Mouse (Mus musculus) ZHBTc4 (cell line): ENCODE measurements at regions not wholly inside any gene's neighbourhood (a gene's known extent, or its start where the extent isn't known, plus 50 kb on each side); places are given as distances from the start of the nearest gene placed in this dataset.

Experiments used
- DNase-seq: peaks from one replicate; pipeline ENCODE4 v3.0.0-alpha.2; 2011; ENCODE audit warnings: low read depth, low spot score

DNA sequence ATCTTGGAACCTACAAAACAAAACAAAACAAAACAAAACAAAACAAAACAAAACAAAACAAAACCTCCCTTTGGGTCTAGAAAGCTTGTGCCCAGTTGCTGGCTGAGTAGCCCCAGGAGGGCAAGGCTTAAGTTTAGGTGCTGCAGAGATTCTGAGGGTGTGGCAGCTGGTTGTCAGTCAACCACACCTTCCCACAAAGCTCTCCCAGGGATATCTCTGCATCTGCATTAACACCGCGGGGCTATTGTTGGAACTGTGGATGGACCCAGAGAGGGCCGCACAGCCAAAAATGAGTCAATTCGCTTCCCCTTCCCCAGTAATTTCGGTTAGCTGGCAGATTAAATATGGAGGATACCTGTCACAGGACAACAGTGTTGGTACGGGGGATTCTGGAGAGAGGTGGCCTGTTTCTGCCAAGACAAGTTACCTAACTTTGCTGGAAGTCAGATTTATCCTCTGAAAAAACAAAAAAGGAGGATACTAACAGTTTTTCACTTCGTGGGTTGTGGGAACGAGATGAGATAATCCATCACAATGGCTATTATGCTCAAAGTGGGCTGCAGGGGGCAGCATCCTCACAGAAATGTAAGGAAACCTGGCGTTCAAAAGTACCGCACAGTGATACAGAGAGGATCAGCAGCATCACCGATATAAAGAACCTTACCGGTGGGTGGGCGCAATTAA is 96.7 kb downstream of the 1500009L16Rik start:
- DNase-seq: peak; percentile 82

DNA sequence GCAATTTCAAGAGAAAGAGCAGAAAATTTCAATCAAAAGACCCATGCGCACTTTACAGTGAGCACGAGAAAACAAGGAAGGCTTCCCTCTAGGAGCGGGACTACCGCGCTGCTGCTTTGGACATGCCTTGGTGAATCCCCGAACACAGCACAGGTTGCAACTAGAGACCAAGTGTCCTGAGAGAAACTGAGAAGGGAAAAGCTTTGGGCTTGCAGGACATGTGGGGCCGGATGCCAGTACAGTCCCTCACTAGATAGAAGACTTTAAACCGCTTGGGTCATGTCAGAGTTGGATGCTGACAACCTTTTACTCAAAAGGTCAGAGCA is 97.2 kb downstream of the 1500009L16Rik start:
- DNase-seq: no peak

DNA sequence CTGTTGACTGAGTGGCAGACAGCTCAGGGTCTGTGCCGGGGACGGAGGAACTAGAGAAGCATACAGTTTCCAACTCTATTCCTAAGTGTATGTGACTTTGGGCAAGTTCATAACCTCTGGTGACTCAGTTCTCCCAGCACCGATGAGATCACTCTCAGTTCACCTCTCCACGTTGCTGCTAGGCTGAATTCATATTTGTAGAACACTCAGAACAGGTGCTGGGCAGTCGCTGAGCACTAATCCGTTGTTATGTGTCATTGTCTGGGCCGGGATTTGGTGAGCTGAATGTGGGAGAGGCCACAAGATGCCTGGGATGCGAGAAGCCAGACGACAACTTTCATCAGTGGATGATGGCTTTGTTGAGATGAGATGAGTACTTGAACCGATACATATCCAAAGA is 98.4 kb downstream of the 1500009L16Rik start:
- no peak for DNase-seq

DNA sequence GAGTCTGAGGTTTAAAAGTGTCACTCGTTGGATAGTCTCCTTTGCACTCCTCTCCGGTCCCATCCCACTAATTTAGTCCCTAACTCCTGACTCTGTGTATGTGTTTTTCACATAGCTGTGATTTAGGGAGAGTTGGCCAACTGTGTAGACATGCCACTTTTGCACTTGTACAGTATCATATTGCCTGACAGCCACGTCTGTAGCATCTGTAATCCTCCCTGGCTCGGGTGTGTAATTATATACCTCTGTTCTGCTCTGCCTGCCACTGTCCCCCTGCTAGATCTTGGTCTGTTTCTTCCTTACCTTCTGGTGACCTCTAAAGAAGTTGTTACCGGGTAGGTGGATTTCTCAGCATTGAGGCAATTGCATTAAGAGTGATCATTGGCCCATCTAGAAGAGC is 103.4 kb downstream of the 1500009L16Rik start:
- DNase-seq: no peak

DNA sequence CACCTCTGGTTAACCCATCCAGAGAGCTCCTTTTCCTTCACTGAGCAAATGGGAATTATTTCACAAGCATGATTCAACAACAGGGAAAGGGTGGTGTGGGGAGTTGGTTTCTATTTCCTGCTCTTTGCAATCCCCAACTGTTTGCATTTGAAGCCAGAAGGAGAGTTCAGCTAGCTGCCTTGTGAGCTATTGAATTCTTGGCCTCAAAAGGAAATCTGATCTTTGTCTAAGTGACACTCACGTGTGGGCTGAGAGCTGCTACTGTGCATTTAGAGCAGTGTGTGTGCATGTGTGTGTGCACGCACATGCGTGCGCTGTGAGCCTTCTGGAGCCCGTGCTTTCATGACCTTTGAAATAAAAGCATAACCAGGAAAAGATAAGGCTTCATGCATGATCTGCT is 113.7 kb downstream of the 1500009L16Rik start:
- no peak for DNase-seq

DNA sequence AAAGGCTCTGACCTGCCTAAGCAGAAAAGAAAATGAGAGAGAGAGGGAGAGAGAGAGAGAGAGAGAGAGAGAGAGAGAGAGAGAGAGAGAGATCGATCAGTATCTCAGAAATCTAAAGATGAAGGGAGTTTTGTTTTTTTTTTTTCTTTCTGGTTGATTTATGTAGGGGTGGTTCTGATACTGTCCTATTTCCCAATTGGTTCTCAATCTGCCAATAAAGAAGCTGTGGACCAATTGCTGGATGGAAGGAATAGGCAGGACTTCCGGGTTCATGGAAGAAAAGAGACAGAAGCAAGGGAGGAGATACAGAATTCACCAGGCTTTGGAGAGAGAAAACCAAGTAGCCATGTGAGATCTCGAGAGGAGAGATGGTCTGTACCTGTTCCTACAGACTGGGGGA is 117.6 kb downstream of the 1500009L16Rik start:
- DNase-seq: no peak

DNA sequence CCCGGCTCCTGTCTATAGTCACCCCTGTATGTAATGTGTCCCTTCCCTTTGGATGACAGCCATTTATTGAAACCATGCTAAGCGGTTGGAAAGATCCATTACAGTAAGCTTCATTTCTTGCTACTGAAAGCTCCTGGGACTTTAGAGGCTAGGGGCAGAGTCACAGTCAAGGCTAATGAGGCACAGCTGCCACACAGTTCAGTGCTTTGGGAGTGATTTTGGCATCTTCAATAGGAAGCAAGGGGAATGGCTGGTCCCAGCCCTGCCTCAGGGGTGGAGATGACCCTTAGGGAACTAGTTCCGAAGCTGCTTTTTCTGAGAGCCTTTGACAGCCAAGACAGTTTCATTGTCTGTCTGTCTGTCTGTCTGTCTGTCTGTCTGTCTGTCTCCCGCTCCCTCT is 128.2 kb downstream of the 1500009L16Rik start:
- no peak for DNase-seq

DNA sequence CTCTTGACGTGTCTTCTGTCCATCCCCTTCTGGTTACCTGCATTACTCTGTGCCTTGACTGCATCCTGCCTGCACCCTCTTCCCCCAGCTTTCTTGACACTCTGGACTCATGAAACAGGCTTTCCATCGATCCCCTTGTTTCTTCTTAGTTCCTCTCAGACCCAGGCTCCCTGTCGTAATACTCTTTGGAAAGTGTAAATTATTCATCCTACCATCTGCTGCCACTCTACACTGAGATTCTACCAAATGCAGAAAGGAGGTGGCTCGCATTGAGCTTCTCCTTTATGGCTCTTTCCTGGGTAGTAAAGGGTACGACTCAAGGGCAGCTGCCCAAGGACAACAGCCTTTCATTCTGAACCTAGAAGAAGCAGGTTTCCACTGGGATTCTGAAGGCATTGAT is 129.5 kb downstream of the 1500009L16Rik start:
- DNase-seq: no peak

DNA sequence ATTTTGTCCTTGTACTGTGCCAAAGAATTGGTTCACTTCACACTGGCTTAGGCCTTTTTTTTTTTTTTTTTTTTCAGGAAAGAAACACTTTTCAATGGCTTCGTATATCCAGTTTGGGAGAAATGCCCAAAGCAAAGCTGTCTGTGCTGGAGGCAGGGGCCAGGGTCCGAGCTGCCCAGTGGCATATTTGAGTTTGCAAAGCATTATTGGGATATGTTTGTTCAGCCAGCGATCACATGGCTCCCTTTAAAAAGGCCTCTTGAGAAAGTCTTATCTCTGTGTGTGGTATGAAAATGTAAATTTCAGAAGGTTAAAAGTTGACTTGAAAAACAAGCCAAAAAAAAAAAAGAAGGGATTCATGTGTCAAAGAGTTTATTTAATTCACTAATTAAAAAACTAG is 130.1 kb downstream of the 1500009L16Rik start:
- no peak for DNase-seq

DNA sequence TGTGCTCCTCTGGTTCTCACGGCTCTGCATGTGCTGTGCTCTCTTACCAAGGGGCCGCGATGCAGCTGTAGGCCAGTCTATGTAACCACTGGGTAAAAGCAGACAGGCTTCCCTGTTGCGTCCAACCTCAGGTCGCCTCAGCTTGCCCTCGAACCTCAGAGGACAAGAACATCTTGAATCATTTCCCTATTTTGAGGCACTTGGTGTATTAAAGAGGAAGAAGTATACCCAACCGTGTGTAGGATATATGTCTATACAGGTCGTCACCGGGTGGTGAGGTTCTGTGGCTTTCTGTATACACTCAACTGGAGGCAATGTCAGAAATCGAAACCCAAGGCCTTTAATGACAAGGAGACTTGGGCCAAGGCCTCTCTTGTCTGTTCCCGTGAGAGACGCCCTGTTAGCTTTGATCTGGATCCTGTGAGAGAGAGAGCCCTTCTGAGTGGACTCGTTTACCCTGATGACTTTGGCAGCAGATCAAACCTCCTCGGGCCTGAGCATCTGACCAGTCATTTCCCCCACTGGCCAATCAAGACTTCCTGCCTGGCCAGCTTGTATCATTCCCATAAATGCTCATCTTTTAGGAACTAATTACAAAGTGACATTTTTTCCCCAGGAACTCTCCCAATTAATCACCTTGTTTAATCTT is 135.3 kb downstream of the 1500009L16Rik start:
- DNase-seq: no peak

DNA sequence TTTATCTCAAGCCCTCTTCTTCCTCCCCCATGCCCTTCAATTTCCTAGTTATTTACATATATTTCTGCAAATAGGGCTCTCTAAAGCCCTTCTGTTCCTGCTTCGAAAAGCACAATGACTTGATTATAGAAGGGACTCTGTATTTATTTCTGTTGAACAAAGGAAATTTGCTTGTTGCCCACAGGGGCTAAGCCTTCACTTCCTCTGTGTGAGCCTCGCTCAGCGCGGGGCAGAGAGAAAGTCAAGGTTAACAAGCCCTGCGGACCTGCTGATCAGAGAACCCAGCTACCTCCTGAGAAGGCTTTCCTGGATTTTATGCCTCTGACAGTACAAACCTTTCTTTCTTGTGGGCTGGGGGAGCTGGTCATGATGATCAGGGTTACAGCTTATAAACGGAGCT is 136.0 kb downstream of the 1500009L16Rik start:
- DNase-seq: no peak

DNA sequence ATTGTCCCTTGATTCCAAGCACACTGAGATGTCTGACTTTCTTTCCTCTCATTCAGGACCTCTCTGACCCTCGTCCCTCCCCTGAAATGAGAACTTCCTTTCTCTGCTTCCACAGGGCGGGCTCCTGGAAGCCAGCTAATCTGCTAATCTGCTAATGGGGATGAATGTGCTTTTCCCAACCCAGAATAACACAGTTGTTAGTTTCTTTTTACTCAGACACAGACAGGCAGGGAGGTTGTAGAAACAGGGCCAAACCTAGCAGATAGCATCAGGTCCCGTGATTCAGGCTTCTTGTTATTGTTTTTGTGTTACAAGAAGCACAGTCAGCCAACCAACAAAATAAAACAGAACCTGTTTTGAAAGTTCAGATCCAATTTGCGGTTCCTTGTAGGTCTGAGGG is 137.0 kb downstream of the 1500009L16Rik start:
- DNase-seq: no peak

DNA sequence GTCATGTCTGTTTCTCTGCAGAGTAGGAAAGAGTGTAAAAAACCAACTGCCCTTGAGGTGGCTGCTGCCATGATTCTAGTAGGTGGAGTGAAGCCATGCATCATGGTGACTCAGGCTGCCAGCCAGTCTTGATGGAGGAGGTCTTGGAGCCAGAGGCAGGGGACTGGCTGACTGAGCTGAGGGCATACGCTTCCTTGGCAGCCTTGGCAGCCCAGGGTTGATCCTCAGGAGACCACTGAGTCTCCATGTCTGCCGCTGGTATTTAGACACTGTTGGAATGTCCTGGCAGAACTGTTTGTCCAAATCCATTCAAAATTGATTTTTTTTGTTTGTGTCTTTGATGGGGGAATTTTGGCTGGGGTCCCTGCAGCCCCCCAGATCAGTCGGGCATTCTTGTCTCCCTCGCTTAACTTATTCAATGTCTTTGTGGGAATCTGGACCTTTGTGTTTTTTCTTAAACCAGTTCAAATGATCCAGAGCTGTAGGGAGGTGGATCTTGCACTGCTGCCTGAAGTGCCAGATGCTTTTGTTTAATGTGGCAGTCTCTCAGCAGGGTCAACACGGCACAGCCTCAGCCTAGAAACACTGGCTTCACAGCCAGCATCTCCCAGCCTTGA is 139.0 kb downstream of the 1500009L16Rik start:
- no peak for DNase-seq

DNA sequence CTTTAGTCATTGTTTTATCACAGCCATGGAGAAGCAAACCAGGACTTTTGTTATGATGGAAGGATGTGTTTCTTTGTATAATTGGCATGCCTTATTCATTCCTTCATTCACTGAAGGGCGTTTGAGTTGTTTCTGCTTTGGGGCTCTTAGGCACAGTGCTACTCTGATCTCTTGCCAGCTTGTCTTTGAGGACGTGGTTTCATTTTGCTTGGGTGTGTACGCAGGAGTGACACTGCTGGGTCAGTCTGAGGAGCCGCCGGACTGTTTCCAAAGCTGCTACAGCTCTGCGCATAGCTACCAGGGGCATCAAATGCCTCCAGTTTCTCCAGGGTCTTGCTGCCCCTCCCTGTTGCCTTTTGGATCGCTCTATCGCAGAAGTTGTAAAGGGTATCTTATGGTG is 141.9 kb downstream of the 1500009L16Rik start:
- no peak for DNase-seq

DNA sequence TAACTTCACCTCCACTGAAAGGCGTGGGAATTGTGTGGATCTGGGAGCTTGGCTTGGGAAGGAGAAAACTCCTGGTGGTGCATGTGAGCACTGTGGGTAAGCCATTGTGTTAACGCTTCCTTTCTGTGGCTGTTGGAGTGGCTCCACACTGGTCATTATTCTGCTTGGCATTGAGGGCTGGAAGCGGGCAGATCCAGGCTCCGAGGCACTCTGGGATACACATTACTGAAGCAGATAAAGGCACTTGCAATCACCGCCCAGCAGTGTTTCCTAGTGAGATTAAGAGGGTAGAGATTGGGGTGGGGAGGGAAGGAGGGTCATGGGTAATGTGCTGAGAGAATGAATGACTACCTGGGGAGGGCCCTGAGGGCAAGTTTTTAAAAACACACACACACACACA is 143.3 kb downstream of the 1500009L16Rik start:
- DNase-seq: no peak

DNA sequence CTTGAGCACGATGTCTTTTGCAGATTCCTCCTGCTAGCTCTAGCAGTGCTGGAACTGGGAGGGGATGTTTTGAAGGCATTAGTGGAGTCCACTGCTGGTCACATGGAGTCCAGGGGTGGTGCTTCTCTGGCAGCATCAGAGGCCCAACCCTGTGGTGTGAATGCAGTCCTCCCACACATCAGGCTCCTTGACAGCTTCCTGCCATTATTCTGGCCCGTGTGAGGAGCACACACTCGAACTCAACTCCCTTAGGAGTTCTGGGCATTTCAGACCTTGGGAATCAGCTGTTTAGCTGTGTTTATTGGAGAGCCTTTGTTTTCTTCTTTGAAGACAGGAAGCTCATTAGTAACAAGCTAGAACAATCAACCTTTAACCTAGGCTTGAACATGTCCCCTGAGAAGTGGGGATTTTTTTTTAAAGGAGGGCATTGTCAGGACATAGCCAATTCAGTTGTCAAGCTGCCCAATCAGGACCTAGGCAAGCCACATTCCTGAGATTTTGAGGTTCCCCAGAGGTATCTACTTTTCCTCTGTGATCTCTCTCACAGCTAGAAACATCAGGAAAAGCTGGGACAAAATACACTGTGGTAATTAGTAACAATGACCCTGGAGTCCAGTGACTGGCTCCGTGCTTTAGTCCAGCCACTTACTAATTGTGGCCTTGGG is 149.2 kb downstream of the 1500009L16Rik start:
- DNase-seq: no peak

DNA sequence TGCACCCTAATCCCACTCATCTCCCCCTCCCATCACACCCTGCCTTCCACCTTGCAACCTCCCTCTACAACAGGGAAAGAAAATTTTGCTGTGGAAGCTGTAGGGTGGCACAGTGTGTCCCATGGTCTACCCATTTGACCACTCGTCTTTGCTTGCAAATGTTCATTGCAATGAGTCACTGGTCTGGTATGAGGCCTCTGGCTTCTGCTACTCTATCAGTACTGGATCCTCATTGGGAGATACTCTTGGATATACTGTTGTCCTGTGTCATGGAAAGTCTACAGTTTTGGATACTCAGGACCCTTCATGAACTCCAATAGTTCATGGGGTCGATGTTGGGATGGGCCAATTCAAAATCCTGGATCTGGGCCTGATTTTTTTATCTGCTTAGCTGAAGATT is 156.1 kb downstream of the 1500009L16Rik start:
- DNase-seq: no peak

DNA sequence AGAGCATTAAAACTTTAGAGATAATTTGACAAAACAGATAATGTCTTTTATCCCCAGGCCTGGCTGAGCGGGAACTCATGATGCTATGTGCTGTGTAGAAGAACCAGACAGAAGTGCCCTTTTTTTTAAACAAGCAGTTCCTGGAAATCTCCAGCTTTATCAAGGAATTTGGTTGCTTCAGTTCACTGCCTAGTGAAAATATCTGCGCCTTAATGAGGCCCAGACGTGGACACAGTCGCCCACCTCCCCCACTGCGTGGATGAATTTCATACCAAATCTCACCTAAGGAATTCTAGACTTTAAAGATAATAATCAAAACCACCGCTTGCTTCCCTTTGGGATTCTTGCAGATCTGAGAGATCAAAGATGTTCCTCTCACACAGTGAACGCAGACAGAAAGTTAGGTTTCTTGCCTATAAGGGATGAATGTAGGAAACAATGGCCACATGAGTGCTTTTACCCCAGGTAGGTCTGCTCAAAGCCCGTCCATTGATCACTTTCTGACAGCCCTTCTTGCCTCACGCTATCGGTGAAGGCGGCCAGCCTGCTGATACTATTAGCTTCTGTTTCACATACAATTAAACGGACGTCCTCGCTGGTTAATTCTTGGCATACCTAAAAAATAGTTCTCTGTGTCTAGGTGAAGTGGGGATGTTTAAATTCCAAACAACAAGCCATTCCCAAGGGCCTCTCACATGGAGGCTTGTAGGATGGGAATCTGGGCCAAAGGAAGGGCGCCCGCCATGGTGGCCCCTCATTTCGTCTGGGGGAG is 159.6 kb downstream of the 1500009L16Rik start:
- DNase-seq: no peak

DNA sequence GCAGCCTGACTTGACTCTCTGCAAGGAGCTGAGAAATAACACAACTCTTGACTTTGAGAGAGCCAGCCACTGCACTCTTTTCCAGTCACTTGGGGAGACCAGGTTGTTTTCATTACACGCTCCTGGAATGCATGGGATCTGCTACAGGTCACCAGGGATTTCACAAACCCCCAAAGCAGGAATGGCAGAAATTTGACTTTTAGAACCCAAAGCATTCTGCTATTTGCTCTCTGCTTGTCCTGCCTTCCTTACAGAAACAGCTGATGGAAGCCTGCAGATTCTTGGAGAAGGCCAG is 160.2 kb downstream of the 1500009L16Rik start:
- no peak for DNase-seq

DNA sequence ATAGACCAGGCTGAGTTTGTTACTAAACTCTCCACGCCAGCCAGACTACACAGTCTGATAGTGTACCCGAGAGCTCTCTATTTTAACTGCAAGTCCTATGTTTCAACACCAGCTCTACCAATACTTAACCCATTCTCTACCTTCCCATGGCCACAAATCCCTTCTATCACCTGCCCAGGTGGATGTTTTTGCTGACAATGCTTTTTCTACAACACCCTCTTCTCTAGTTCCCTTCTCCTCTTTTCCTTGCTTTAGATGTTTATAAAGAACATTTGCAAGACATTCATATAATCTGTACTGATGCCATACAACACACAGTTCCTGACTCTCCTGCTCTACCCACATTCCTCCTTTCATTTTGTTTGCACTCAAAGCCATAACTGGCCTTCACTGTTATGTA is 161.9 kb downstream of the 1500009L16Rik start:
- no peak for DNase-seq

DNA sequence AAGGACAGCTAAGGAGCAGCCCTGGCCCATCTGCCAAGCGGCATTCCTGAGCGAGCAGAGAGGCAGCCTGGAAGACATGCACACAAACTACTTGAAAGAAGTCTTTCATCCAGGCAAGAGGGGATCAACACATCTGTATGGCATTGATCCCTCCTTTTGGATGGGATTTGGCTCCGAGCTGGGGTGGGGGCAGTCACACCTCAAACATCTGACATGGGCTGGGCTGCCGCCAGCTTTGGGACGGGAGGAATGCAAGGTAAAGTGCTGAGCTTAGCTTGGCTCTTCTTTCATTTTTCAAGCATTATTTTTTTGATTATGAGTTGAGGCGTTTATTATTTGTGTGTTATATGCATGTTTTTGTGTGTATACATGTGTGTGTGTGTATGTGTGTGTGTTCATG is 165.9 kb downstream of the 1500009L16Rik start:
- DNase-seq: no peak

DNA sequence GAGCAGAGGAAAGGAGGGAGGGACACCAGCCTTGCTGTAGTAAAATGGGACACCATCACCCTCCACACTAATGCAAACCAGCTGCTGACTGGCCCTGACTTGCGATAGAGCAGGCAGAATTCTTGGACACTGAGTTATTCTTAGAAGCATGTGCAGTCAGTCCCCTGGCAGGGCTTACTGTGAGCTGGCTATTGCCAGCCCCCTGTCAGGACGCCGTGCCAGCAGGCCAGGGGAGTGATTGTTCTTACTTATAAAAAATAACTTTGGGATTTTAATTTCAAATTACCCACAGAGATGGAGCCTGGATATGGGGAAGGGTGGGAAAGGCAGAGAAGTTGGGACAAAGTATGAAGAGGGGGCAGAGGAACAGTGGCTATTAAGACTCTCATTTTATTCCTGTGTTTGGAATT is 173.1 kb downstream of the 1500009L16Rik start:
- DNase-seq: no peak
